Mouse (Mus musculus): ENCODE measurements around the gene 4931423N10Rik.
"Not testable (repeated sequence)": the region's sequence is repeated elsewhere in the genome, so short reads cannot be mapped to it uniquely, and the experiment has no call there.

Gene 4931423N10Rik

GRCm38 (mm10) chr2:23207070-23207526 is at the start of gene 4931423N10Rik:
Gene 4931423N10Rik (plus strand): TSS chr2:23207476.
- DNase-seq: no peak

DNA sequence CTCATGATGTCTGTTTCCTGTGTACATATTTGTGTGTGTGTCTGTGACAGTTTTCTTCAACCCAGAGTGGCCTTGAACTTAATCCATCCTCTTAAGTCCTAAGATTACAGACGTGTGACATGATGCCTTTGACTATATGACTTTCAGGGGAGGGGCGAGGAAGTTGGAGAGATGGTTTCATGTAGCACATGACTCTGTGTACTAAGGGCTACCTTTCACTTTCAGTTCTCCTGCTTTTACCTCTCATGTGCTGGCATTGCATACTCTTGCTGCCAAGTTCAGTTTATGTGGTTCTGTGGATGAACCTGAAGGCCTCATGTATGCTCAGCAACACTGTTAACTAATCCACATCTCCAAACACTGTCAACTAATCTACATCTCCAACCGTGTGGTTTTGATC is 35.0 kb upstream of the 4931423N10Rik start:
- no peak for DNase-seq

DNA sequence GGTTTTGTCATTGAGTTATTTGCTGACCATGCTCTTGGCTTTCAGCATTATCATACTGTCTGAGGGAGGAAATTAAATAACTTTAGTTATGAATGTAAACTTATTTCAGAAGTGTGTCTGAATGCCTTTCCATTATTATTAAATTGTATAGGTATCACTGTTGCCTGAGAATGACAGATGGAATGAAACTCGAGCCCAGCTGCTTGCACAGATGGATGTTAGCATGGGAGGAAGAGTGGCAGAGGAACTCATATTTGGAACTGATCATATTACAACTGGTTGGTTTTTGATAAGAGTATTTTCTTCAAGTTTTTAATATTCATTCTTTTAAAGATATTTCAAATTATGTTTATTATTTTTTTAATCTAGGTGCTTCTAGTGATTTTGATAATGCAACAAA is 12.9 kb upstream of the 4931423N10Rik start:
- DNase-seq: no peak

- no peak for DNase-seq
These were observed 6.2 kb upstream of the 4931423N10Rik start for GRCm38 (mm10) chr2:23201034-23201433.

DNA sequence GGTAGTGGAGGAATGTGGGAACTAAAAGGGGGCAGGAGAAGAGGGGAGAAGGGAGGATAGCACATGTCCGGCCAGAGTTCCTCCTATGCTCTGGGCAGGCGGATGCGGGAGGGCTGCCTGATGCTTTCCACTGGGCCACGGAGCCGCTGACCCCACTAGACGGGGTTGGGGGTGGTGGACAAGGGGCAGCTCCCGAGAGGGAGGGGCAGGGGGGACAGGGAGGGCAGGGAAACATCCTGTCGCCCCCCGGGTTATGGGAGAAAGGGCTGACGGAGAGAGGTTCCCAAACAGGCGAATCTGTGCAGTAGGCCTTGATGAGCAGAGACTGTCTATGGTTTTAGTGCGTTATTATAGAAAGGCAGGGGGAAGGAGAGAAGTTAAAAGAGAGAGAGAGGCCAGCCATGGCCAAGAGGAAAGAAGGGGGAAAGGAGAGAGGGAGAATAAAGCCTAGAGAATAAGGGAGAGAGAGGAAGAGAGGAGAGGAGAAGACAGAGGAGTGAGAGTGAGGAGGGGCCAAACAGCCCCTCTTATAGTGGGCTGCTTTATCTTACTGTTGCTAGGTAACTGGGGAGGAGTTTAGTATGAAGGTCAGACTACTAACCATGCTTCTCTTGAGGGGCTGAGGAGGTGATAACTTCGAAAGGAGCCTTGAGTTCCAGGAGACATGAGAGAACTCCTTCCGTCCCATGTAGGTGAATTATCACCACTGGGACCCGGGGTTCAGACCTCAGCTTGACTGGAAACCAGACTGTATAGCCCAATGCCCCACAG is 4.2 kb upstream of the 4931423N10Rik start:
- no peak for DNase-seq

DNA sequence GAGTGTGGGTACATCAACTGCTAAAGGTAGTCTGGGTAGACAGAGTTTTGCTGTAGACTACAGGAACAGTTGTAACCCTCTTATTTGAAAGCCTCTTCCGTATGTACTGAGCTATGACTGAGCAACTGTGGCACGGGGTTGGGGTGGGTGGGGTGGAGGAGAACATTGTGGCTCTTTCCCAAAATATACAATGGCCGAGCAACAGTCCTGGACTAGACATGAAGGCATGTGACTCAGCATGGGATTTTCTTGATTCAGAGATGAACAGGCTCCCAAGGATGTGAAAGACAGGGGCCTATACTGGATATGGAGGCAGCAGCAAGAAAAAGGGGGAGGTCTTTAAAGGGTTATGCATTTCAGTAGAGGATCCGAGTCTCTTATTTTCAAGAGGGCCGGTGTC is 6.4 kb downstream of the 4931423N10Rik start:
- no peak for DNase-seq

DNA sequence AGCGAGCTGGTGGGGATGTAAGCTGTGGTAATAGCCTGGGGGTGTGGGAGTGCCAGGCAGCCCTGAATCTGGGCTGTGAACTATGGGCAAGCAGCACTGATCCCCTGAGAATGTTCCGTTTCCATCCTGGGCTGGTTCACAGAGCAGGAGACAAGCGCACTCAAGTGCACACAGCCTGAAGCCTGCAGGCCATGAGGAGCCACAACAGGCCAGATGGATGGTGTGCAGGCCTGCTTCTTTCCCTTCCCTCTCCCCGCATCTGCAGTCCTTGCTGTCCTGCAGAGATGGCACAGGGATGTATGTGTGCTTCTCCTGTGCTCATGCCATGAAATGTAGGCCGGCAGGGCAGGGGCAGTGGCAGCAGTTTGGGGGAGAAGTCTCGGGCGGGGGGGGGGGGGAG is 17.9 kb downstream of the 4931423N10Rik start:
- no peak for DNase-seq

- DNase-seq: no peak
These were observed 21.2 kb downstream of the 4931423N10Rik start for GRCm38 (mm10) chr2:23228463-23228862.

DNA sequence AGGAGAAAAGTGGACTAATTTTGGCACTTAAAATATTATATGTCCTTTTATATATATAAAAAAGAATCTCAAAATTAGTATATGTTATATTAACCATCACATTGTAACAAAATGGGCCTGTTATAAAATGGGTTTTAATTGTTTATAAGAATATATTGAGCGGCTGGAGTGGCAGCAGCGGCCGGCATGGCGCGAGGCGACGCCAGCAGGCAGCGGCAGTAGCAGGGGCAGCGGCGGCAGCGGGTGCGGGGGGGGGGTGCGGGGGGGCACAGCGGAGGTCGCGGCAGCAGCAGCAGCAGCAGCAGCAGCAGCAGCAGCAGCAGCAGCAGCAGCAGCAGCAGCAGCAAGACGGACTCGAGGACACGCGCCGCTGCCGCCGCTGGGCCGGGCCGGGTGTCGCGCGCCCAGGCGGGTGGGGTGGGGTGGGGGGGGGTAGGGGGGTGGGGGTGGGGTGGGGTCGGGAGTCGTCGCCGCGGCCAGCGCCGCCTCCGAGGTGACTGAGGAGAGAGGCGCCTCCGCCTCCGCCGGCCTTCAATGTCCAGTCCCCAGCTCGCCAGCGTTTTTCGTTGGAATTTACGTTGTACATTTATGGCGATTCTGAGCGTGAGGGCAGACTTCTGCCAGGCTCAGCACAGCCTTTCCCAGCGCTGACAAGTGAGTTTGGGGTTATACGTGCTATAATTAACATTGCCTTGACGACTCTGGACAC is 26.9 kb downstream of the 4931423N10Rik start:
- DNase-seq: no peak

DNA sequence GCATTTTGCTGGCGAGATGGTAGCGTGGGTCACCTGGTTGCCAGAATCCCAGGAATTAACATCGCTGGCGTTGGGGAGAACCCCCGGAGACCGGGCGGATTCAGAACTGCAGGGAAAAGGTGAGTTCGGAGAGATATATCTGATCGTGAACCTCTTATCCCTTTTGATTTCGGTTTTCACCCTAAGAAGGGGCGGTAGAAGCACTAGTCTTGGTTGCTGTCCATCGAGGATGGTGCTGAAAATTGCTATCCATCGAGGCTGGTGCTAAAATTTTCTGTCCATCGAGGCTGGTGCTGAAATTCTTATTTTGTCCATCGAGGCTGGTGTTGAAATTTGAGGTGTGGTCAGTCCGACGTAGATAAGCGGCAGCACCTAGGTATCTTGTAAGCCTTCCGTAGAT is 83.7 kb downstream of the 4931423N10Rik start:
- not testable (repeated sequence) for DNase-seq

DNA sequence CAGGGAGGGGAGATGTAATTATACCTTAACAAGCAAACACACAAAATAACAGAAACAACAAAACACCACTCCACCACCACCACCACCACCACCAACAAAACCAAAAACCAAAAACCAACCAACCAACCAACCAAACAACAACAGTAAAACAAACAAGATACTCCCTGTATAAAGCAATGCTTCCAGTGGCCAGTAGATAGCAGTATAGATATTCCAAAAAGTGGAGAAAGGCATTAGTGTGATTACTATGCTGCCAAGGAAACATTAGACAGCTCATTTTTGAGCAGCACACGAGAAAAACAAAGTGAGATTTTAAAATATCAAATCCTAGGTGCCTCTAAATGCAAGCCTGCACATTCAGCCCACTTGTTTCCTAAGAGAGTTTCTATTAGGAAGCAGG is 107.6 kb downstream of the 4931423N10Rik start:
- DNase-seq: no peak

Data from lung, adult 18-20 months (tissue).